Mouse (Mus musculus) megakaryocyte, embryonic 14.5 days (primary cell): Measurements from ENCODE around the gene Clec16a.

Experiments used
- FLI1 ChIP-seq: IDR thresholded peaks from 2 replicates; pipeline ENCODE4 v1.6.1; 2012; ENCODE audit warnings: low read length, inconsistent platforms, mixed read lengths
- GATA1 ChIP-seq: IDR thresholded peaks from 3 replicates; pipeline ENCODE4 v1.6.1; 2012; ENCODE audit warnings: mixed read lengths, low read length, inconsistent platforms, borderline replicate concordance

- no peak for TF ChIP-seq GATA1
- TF ChIP-seq FLI1: no peak
These were observed 106.7 kb downstream of the Clec16a start for GRCm38 (mm10) chr16:10651804-10652203.
